Mouse (Mus musculus): ENCODE measurements around the gene Spats2.

Gene Spats2

GRCm38 (mm10) chr15:99098493-99098861 lies 27.2 kb upstream of the Spats2 start:
- peak; percentile 46 for DNase-seq

GRCm38 (mm10) chr15:99099139-99099556 lies 26.6 kb upstream of the Spats2 start:
- DNase-seq: peak; percentile 77

- no peak for DNase-seq
These were observed 25.7 kb upstream of the Spats2 start for GRCm38 (mm10) chr15:99099984-99100383.

- DNase-seq: no peak
These were observed 20.5 kb upstream of the Spats2 start for GRCm38 (mm10) chr15:99105238-99105637.

- DNase-seq: no peak
These were observed 17.9 kb upstream of the Spats2 start for GRCm38 (mm10) chr15:99107866-99108265.

- DNase-seq: no peak
These were observed 14.6 kb upstream of the Spats2 start for GRCm38 (mm10) chr15:99111139-99111538.

- no peak for DNase-seq
These were observed 13.9 kb upstream of the Spats2 start for GRCm38 (mm10) chr15:99111809-99112208.

GRCm38 (mm10) chr15:99112843-99113395 lies 12.8 kb upstream of the Spats2 start:
- no peak for DNase-seq

GRCm38 (mm10) chr15:99113396-99113975 lies 12.2 kb upstream of the Spats2 start:
- DNase-seq: peak; percentile 58

GRCm38 (mm10) chr15:99114312-99115064 lies 11.2 kb upstream of the Spats2 start:
- DNase-seq: no peak

GRCm38 (mm10) chr15:99115065-99115423 lies 10.7 kb upstream of the Spats2 start:
- DNase-seq: no peak

- peak; percentile 26 for DNase-seq
These were observed 9.2 kb upstream of the Spats2 start for GRCm38 (mm10) chr15:99116539-99116938.

GRCm38 (mm10) chr15:99120814-99121213 lies 4.9 kb upstream of the Spats2 start:
- DNase-seq: no peak

GRCm38 (mm10) chr15:99122642-99123041 lies 3.1 kb upstream of the Spats2 start:
- DNase-seq: no peak

- peak; percentile 93 for DNase-seq
These were observed 532 bp downstream of the Spats2 start for GRCm38 (mm10) chr15:99126081-99126815.

GRCm38 (mm10) chr15:99126816-99127365 lies 1.2 kb downstream of the Spats2 start:
- DNase-seq: no peak

- no peak for DNase-seq
These were observed 2.3 kb downstream of the Spats2 start for GRCm38 (mm10) chr15:99127851-99128522.

GRCm38 (mm10) chr15:99129441-99129840 lies 3.7 kb downstream of the Spats2 start:
- peak; percentile 52 for DNase-seq

- no peak for DNase-seq
These were observed 4.5 kb downstream of the Spats2 start for GRCm38 (mm10) chr15:99129956-99130910.

- no peak for DNase-seq
These were observed 12.7 kb downstream of the Spats2 start for GRCm38 (mm10) chr15:99138389-99138788.

GRCm38 (mm10) chr15:99139669-99140068 lies 14.0 kb downstream of the Spats2 start:
- DNase-seq: peak; percentile 82

- DNase-seq: no peak
These were observed 24.8 kb downstream of the Spats2 start for GRCm38 (mm10) chr15:99150516-99150915.
